In the genomic region with DNA sequence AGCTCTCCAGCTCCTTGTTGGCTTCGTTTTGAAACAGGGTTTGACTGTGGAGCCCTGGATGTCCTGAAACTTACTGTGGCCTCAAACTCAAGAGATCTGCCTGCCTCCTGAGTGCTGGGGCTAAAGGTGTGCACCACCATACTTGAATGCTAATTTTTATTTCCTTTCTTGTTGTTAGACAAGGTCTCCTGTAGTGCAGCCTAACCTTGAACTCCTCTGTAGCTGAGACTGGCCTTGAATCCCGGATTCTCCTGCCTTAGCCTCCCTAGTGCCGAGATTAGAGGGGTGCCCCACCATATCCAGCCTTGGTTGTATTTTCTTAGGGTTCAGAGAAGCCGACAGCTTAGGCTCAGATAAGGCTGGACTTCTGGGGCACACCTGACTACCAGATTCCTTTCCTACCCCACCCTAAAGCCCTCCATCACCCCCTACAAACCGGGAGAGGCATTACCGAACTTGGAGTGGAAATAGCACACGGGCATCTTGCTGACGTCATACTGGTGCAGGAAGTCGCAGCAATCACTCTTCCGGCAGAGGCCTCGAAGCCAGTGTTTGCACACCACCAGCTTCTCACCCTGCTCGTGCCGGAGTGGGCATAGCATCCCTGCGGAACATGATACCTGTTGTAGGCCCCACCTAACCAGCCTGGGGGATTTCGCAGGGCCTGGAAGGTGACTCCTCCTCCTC, we compare ENCODE assay signal across 31 mouse cellular contexts. TPM values are rescaled to one million over a fixed set of nuclear protein-coding genes. Genes with fewer than 3 reads are reported as not detected.
DNase-seq lines count a peak whose midpoint lies in the region; ATAC-seq and TF ChIP-seq lines count a peak whose summit lies in the region.
"Had no signal": no experiment of that assay in that cellular context is flagged by ENCODE, and none has a peak within 500 bp of the region (broad histone marks: within the 10 kb centered on the region; RNA-seq: fewer than 3 reads in every experiment).

No protein-coding gene starts in this region.

- TF ChIP-seq CTCF in gastrocnemius, adult 2 months (IDR thresholded peaks at IDR 0.05) = no peak
- no peak for TF ChIP-seq CTCF in ES-Bruce4 (IDR thresholded peaks at IDR 0.05; ENCODE audit: low read depth, low read length)

- peaks cover 6% of the 10 kb centered on the region for H3K4me1 ChIP-seq in ES-Bruce4 (ENCODE audit: control insufficient read depth, insufficient read depth, low read length)

- peak overlapping the region; percentile 16; the same call in 1 of the 2 replicates for H3K27ac ChIP-seq in gastrocnemius, adult 2 months
- H3K27ac ChIP-seq in ES-Bruce4 (ENCODE audit: insufficient read depth, low read length) = peak overlapping the region; percentile 54
- H3K27ac ChIP-seq: embryonic facial prominence, embryonic 15.5 days; heart, embryonic 15.5 days; hindbrain, embryonic 10.5 days; hindbrain, embryonic 14.5 days; hindbrain, postnatal 0 days had no signal

- H3K27me3 ChIP-seq in ES-Bruce4 (ENCODE audit: control insufficient read depth, insufficient read depth, low read length, poor library complexity, severe bottlenecking) = no peaks in the 10 kb centered on the region
- H3K27me3 ChIP-seq: CH12.LX; embryonic facial prominence, embryonic 15.5 days; heart, embryonic 15.5 days had no signal

- DNase-seq in gastrocnemius, adult 2 months = no peak
- no peak for DNase-seq in gastrocnemius, adult 8-10 months (ENCODE audit: low spot score in 2 of 2)
- peak; percentile 78 for DNase-seq in R1 (ENCODE audit: low read depth, low spot score)
- no peak for DNase-seq in cerebellum, postnatal 4 days (ENCODE audit: low spot score in 2 of 2)
- no peak for DNase-seq in kidney, postnatal 14 days
- DNase-seq: adrenal gland, postnatal 10 days; adrenal gland, postnatal 36 days; B cell, adult 2 months; cerebellum, adult 18-20 months; cerebellum, adult 9-11 months; cerebellum, postnatal 25 days; embryo, embryonic 11 days; gastrocnemius, postnatal 14 days; heart, adult 18-20 months; heart, postnatal 10 days; heart, postnatal 36 days; kidney, adult 18-20 months had no signal

- no peak for TF ChIP-seq POLR2A in ES-Bruce4 (IDR thresholded peaks at IDR 0.05; ENCODE audit: insufficient read depth, low read length)

- intact Hi-C loops in gastrocnemius, adult 2 months (cut with DNase I) = no loop called here

- no peaks in the 10 kb centered on the region for H3K9me3 ChIP-seq in ES-Bruce4 (replicated peaks; ENCODE audit: control insufficient read depth, insufficient read depth, low read length, poor library complexity, severe bottlenecking)
- H3K9me3 ChIP-seq: embryonic facial prominence, embryonic 15.5 days; heart, embryonic 15.5 days; hindbrain, embryonic 10.5 days had no signal

- no peak for TF ChIP-seq EP300 in ES-Bruce4 (IDR thresholded peaks at IDR 0.05; ENCODE audit: insufficient read depth, low read depth, low read length)

- no peaks in the 10 kb centered on the region for H3K36me3 ChIP-seq in ES-Bruce4 (ENCODE audit: control insufficient read depth, insufficient read depth, low read length, poor library complexity, severe bottlenecking)
- H3K36me3 ChIP-seq: embryonic facial prominence, embryonic 15.5 days; heart, embryonic 15.5 days had no signal

- no peak overlapping the region for H3K4me3 ChIP-seq in gastrocnemius, adult 2 months
- peak overlapping the region; percentile 9 for H3K4me3 ChIP-seq in ES-Bruce4 (ENCODE audit: low read depth, low read length)
- H3K4me3 ChIP-seq: embryonic facial prominence, embryonic 15.5 days; heart, embryonic 12.5 days; heart, embryonic 15.5 days; hindbrain, embryonic 10.5 days had no signal

- peak; percentile 81 for ATAC-seq in megakaryocyte, adult 5-6 weeks (ENCODE audit: poor library complexity, severe bottlenecking)
- ATAC-seq: forebrain, embryonic 14.5 days; hindbrain, postnatal 0 days; inflammation-experienced regulatory T-cells, adult 6 months; intestine, embryonic 16.5 days had no signal

- peak overlapping the region; percentile 37 for H3K9ac ChIP-seq in ES-Bruce4 (ENCODE audit: low read depth, poor library complexity, severe bottlenecking)
- H3K9ac ChIP-seq: embryonic facial prominence, embryonic 15.5 days; heart, embryonic 12.5 days; heart, embryonic 15.5 days; hindbrain, embryonic 14.5 days had no signal

RNA-seq across cellular contexts. Expression of gene Cpsf4l, which starts 3.7 kb away (rescaled TPM):
- not detected for total RNA-seq in gastrocnemius, adult 2 months (2021)
- not detected for total RNA-seq in gastrocnemius, adult 8-10 months (2022)
- polyA plus RNA-seq in ES-Bruce4 (2011; ENCODE audit: insufficient read depth, insufficient read length, low read depth, missing spikeins) = 18.0 and 18.1 TPM in 2 replicates
- not detected in 2 replicates for total RNA-seq in megakaryocyte, adult 5-6 weeks (2015)
- total RNA-seq in megakaryocyte, adult 5-6 weeks (2017) = not detected in 2 replicates
- total RNA-seq: gastrocnemius, postnatal 14 days; gastrocnemius, postnatal 4 days; heart, adult 18-20 months; heart, postnatal 10 days; heart, postnatal 36 days; hindbrain, postnatal 0 days; MEL had no signal
- polyA plus RNA-seq: forebrain, embryonic 14.5 days; heart, embryonic 12.5 days; inflammation-experienced regulatory T-cells, adult 6 months had no signal

RNA-seq across cellular contexts. Expression of gene D11Wsu47e, which starts 21.9 kb away (rescaled TPM):
- 1 to 10 TPM; 4.5 to 6.3 TPM for total RNA-seq in gastrocnemius, adult 2 months (2021)
- 1 to 10 TPM; 3.3 to 5.0 (median 4.4) TPM for total RNA-seq in gastrocnemius, adult 8-10 months (2022)
- 24.3 and 29.0 TPM in 2 replicates for polyA plus RNA-seq in ES-Bruce4 (2011; ENCODE audit: insufficient read depth, insufficient read length, low read depth, missing spikeins)
- 3.2 and 5.4 TPM in 2 replicates for total RNA-seq in megakaryocyte, adult 5-6 weeks (2015)
- 10.3 and 13.1 TPM in 2 replicates for total RNA-seq in megakaryocyte, adult 5-6 weeks (2017)

RNA-seq across cellular contexts. Expression of gene Fam104a, which starts 22.2 kb away (rescaled TPM):
- total RNA-seq in gastrocnemius, adult 2 months (2021) = 10 to 100 TPM; 29.0 to 33.0 TPM
- 10 to 100 TPM; 30.8 to 41.7 (median 36.1) TPM for total RNA-seq in gastrocnemius, adult 8-10 months (2022)
- 22.8 and 23.4 TPM in 2 replicates for polyA plus RNA-seq in ES-Bruce4 (2011; ENCODE audit: insufficient read depth, insufficient read length, low read depth, missing spikeins)
- total RNA-seq in megakaryocyte, adult 5-6 weeks (2015) = 15.5 and 16.1 TPM in 2 replicates
- 11.2 and 19.6 TPM in 2 replicates for total RNA-seq in megakaryocyte, adult 5-6 weeks (2017)

RNA-seq across cellular contexts. Expression of gene Cdc42ep4, which starts 45.6 kb away (rescaled TPM):
- 1 to 10 TPM; 5.2 to 9.1 TPM for total RNA-seq in gastrocnemius, adult 2 months (2021)
- total RNA-seq in gastrocnemius, adult 8-10 months (2022) = 1 to 10 TPM; 2.8 to 6.4 (median 5.0) TPM
- polyA plus RNA-seq in ES-Bruce4 (2011; ENCODE audit: insufficient read depth, insufficient read length, low read depth, missing spikeins) = 29.4 and 32.4 TPM in 2 replicates
- total RNA-seq in megakaryocyte, adult 5-6 weeks (2015) = 14.0 and 20.1 TPM in 2 replicates
- total RNA-seq in megakaryocyte, adult 5-6 weeks (2017) = 26.9 and 27.8 TPM in 2 replicates

RNA-seq across cellular contexts. Expression of gene Slc39a11, which starts 56.2 kb away (rescaled TPM):
- total RNA-seq in gastrocnemius, adult 2 months (2021) = 1 to 10 TPM; 1.8 to 3.0 TPM
- 1 to 10 TPM; 2.1 to 2.6 (median 2.2) TPM for total RNA-seq in gastrocnemius, adult 8-10 months (2022)
- polyA plus RNA-seq in ES-Bruce4 (2011; ENCODE audit: insufficient read depth, insufficient read length, low read depth, missing spikeins) = 7.4 and 13.5 TPM in 2 replicates
- total RNA-seq in megakaryocyte, adult 5-6 weeks (2015) = 11.2 and 13.1 TPM in 2 replicates
- total RNA-seq in megakaryocyte, adult 5-6 weeks (2017) = 11.3 and 11.4 TPM in 2 replicates
